Mouse (Mus musculus): ENCODE measurements at regions not wholly inside any gene's neighbourhood (a gene's known extent, or its start where the extent isn't known, plus 50 kb on each side); places are given as distances from the start of the nearest gene placed in this dataset.

DNA sequence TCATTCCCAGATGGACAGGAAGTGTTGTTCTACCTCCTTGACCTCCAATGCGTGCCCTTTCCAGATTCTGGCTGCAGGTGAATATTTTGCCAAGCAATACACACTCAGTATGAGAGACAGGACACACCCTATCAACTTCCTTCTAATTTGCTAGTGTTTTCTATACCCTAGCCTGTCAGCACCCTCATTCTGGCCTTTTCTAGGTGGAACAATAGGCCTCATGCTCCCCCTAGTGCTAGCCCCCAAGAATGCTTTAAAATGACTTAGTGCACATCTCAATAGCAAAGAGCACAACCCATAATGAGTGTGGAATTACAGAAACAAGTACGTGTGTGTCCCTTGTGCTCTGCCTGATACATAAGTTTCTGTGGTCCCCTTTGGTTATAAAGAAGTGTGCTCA lies 161.1 kb downstream of the Ibtk start:
- H3K27ac ChIP-seq (replicated peaks), result no peak overlapping the region
- ATAC-seq (ENCODE audit: low FRiP score, low read depth), result peak; percentile 47; the same call in 1 of the 2 replicates
- no peaks in the 10 kb centered on the region for H3K27me3 ChIP-seq
- H3K36me3 ChIP-seq, result no peaks in the 10 kb centered on the region
- H3K4me3 ChIP-seq, result no peak overlapping the region
- 51% methylated on average over 2 of the region's 2 CpGs for WGBS
- no peak overlapping the region for H3K4me2 ChIP-seq (replicated peaks)
- no peaks in the 10 kb centered on the region for H3K4me1 ChIP-seq
- 0 out of 2 replicates have a peak, but pooled peaks cover 5% of the 10 kb centered on the region for H3K9me3 ChIP-seq
- no peak overlapping the region for H3K9ac ChIP-seq (replicated peaks)

DNA sequence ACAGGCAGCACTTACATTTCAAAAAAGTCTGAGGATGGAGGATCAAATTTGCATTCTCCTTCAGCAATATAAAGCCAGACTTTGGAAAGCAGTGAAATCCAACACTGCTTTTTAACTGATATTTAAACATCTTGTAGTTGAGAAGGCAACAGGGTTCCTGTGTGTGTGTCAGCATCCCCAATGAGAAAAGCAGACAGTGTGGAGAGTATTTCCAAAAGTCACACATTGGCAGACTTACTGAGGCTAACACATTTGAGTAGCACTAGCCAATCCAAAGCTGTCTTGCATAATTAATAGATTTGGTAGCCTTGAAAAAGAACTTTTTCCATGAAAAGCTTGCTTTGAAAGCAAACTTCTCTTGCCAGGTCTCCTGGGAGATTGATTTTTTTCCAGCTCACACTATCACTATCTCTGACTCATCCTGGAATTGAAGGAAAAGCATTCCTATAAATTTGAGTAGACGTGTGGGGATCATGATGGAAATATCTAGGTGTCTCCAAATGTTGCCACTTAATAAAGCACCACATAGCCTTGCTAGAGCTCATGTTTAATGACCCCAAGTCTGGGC lies 168.0 kb downstream of the Ibtk start:
- Histone ChIP-seq H3K27me3 (no peaks in the 10 kb centered on the region), H3K9me3 (0 out of 2 replicates have a peak, but pooled peaks cover 5% of the 10 kb centered on the region), H3K36me3 (no peaks in the 10 kb centered on the region), H3K4me2 (replicated peaks) (no peak overlapping the region), H3K4me1 (no peaks in the 10 kb centered on the region), H3K27ac (replicated peaks) (no peak overlapping the region), H3K9ac (replicated peaks) (no peak overlapping the region), H3K4me3 (no peak overlapping the region)
- WGBS, result 76% methylated on average over 1 of the region's 1 CpGs
- ATAC-seq (ENCODE audit: low FRiP score, low read depth), result no peak

DNA sequence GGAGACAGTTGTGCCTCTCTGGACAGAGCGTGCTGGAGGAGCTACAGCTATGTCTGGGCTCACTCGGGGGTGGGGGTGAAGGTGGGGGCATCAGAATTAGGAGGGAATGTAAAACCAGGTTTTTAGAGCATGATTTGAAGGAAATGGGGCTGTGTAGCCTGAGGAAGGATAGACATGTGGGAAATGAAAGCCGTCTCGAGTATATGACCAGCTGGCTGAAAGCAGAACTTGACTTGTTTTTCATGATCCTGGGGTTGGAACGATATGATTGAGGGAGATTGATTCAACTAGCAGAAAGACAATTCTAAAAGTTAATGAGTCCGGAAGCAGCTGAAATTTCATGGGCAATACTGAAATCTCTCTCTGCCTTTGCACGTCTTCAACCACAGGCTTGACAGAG lies 171.3 kb downstream of the Ibtk start:
- Histone ChIP-seq H3K4me3 (no peak overlapping the region), H3K4me1 (no peaks in the 10 kb centered on the region), H3K9me3 (no peaks in the 10 kb centered on the region), H3K36me3 (no peaks in the 10 kb centered on the region), H3K27ac (replicated peaks) (no peak overlapping the region), H3K4me2 (replicated peaks) (no peak overlapping the region), H3K9ac (replicated peaks) (no peak overlapping the region), H3K27me3 (no peaks in the 10 kb centered on the region)
- no peak for ATAC-seq (ENCODE audit: low FRiP score, low read depth)
- 93% methylated on average over 7 of the region's 7 CpGs for WGBS

DNA sequence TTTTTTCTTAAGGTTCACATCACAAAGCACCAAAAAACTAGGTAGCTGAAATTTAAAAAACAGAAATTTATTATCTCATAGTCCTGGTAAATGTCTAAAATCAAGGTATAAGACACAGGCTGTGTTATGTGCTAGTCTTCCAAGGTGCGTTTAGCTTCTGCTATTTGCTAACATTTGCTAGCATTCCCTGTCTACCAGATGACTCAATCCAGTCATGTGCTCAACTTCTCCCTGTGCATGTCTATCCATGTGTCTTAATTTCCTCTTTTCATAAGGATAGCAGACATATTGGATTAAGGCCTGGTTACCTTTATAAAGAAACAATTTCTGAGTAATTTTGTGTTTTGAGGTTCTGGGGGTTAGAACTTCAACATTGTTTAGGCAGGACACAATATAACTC lies 171.8 kb downstream of the Ibtk start:
- ATAC-seq (ENCODE audit: low FRiP score, low read depth), result no peak
- Histone ChIP-seq H3K4me2 (replicated peaks) (no peak overlapping the region), H3K36me3 (no peaks in the 10 kb centered on the region), H3K9me3 (no peaks in the 10 kb centered on the region), H3K4me1 (no peaks in the 10 kb centered on the region), H3K27me3 (no peaks in the 10 kb centered on the region), H3K4me3 (no peak overlapping the region), H3K27ac (replicated peaks) (no peak overlapping the region), H3K9ac (replicated peaks) (no peak overlapping the region)
- 97% methylated on average over 1 of the region's 1 CpGs for WGBS

DNA sequence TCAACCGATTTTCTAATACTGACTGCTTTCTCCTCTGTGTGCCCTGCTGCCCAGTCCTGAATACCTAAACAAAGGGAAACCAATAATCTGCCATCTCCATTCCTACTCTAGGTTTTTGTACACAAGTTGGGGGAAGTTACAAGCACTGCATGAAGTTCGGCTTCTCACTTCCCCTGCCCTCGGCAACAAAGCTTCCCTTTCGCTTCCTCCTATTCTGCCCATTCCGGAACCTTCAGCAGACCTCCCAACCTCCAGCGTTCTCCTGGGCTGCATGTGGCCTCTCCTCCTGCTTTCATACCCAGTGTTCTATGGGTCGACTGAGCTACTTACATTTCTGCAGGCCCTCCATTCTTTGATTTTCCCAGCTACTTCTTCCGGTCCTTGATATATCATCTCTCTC lies 180.3 kb downstream of the Ibtk start:
- no peak overlapping the region for H3K4me3 ChIP-seq
- H3K4me2 ChIP-seq (replicated peaks), result no peak overlapping the region
- H3K9ac ChIP-seq (replicated peaks), result no peak overlapping the region
- 85% methylated on average over 8 of the region's 8 CpGs for whole genome bisulfite sequencing
- H3K36me3 ChIP-seq, result no peaks in the 10 kb centered on the region
- H3K27me3 ChIP-seq, result no peaks in the 10 kb centered on the region
- no peak overlapping the region for H3K27ac ChIP-seq (replicated peaks)
- no peaks in the 10 kb centered on the region for H3K4me1 ChIP-seq
- no peak for ATAC-seq (ENCODE audit: low FRiP score, low read depth)
- H3K9me3 ChIP-seq, result no peaks in the 10 kb centered on the region

DNA sequence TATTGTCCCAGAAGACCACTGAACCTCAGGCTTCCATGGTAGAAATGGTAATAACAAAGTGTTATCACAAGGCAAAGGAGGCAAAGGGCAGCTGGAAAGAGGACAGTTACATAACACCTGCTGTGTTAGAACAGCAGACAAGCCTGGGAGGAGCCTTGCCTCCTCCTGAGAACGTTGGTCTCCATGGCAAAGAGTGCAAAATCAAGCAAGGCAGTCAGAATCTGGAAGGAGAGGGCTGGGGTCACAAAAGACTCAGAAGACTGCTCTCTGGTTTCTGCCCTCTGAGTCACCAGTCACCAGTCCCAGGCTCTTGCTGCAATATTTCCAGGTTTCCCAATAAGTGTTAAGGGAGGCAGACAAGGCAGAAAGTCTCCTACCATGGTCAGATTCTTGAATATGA lies 197.3 kb downstream of the Ibtk start:
- 33% methylated on average over 1 of the region's 1 CpGs for WGBS
- H3K9ac ChIP-seq (replicated peaks), result no peak overlapping the region
- H3K27ac ChIP-seq (replicated peaks), result no peak overlapping the region
- no peaks in the 10 kb centered on the region for H3K27me3 ChIP-seq
- no peaks in the 10 kb centered on the region for H3K4me1 ChIP-seq
- H3K4me3 ChIP-seq, result no peak overlapping the region
- no peaks in the 10 kb centered on the region for H3K9me3 ChIP-seq
- H3K36me3 ChIP-seq, result no peaks in the 10 kb centered on the region
- no peak overlapping the region for H3K4me2 ChIP-seq (replicated peaks)
- no peak for ATAC-seq (ENCODE audit: low FRiP score, low read depth)

DNA sequence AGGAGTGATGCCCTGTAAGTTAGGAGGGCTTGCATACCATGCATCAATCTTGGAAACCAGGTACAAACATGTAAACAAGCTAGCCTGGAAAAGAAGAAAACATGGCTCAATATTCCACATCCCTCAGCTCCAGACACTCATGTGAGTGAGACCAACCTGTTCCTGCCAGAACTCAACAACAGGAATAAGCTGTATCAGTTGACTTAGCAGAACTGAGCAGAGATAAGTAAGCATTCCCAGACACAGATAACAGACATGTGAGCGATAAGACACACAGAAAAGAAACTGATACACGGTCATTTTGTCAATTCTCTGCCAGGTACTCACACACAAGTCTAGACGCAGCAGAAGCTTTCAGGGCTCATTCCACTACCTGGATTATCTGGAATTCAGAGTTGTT lies 198.7 kb downstream of the Ibtk start:
- no peaks in the 10 kb centered on the region for H3K9me3 ChIP-seq
- H3K27me3 ChIP-seq, result no peaks in the 10 kb centered on the region
- H3K9ac ChIP-seq (replicated peaks), result no peak overlapping the region
- ATAC-seq (ENCODE audit: low FRiP score, low read depth), result no peak
- no peaks in the 10 kb centered on the region for H3K36me3 ChIP-seq
- no peak overlapping the region for H3K4me3 ChIP-seq
- WGBS, result 92% methylated on average over 3 of the region's 3 CpGs
- no peak overlapping the region for H3K27ac ChIP-seq (replicated peaks)
- H3K4me1 ChIP-seq, result no peaks in the 10 kb centered on the region
- no peak overlapping the region for H3K4me2 ChIP-seq (replicated peaks)

DNA sequence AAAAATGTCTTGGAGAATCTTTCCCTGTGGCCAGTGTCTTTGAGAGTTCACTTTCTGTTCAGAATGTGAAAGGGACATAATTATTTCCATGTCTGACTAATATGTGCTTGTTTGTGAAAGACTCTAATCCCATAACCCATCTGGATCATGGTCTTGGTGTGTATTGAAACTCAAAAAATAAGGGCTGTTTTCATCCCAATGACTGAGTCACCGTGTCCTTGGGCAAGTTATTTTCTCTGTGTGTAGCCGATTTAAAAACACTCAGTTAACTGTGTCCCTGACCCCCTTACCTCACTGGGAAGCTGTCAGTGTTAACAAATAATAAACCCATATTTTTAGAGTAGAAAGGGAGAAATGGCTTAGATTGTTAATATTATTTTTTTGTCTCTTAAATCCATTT lies 202.9 kb downstream of the Ibtk start:
- Histone ChIP-seq H3K36me3 (no peaks in the 10 kb centered on the region), H3K9ac (replicated peaks) (no peak overlapping the region), H3K27ac (replicated peaks) (no peak overlapping the region), H3K4me3 (no peak overlapping the region), H3K27me3 (no peaks in the 10 kb centered on the region), H3K4me1 (no peaks in the 10 kb centered on the region), H3K4me2 (replicated peaks) (no peak overlapping the region), H3K9me3 (no peaks in the 10 kb centered on the region)
- 82% methylated on average over 2 of the region's 2 CpGs for WGBS
- ATAC-seq (ENCODE audit: low FRiP score, low read depth), result no peak

DNA sequence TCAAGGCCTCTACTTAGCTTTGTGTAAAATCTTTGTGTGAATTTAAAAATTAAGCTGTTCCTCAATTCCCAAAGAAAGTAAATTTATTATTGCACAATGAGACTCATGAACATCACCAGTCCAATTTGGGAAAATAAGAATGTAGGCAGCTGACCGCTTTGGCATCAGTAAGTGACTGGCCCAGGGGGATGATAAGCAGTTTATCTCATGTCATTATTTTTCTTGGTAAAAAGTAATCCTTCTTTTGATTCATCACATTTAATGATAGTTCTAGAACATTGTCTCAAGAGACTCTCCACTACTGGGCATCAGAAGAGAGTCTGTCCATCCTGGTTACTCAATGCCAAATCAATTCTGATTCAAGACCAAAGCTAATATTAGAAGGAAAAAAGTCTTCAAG lies 203.6 kb downstream of the Ibtk start:
- H3K4me1 ChIP-seq, result no peaks in the 10 kb centered on the region
- H3K27ac ChIP-seq (replicated peaks), result no peak overlapping the region
- no peak for ATAC-seq (ENCODE audit: low FRiP score, low read depth)
- no peak overlapping the region for H3K4me3 ChIP-seq
- 90% methylated on average over 1 of the region's 1 CpGs for WGBS
- no peak overlapping the region for H3K9ac ChIP-seq (replicated peaks)
- no peaks in the 10 kb centered on the region for H3K36me3 ChIP-seq
- no peaks in the 10 kb centered on the region for H3K9me3 ChIP-seq
- no peaks in the 10 kb centered on the region for H3K27me3 ChIP-seq
- H3K4me2 ChIP-seq (replicated peaks), result no peak overlapping the region

DNA sequence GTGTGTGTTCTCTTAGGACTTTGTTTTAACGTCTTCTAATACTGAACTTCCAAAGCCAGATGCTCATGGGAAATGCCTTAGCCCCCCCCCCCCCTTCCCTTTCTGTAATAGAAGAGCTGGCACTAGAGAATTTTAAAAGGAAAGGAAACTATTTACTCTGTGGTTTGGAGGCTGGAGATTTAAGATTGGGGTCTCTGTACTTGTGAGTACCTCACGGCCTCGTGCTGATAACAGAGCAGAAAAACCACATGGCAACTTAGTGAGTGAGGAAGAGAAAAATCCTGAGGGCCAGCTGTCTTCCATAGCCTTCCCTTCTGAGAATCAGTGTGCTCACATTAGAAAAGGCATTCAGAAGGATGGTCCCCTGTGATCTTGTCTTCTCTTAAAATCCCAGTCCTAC lies 210.6 kb downstream of the Ibtk start:
- Histone ChIP-seq H3K9me3 (no peaks in the 10 kb centered on the region), H3K27ac (replicated peaks) (no peak overlapping the region), H3K27me3 (no peaks in the 10 kb centered on the region), H3K36me3 (no peaks in the 10 kb centered on the region), H3K4me2 (replicated peaks) (no peak overlapping the region), H3K9ac (replicated peaks) (no peak overlapping the region), H3K4me3 (no peak overlapping the region), H3K4me1 (no peaks in the 10 kb centered on the region)
- no peak for ATAC-seq (ENCODE audit: low FRiP score, low read depth)
- 77% methylated on average over 3 of the region's 3 CpGs for WGBS

DNA sequence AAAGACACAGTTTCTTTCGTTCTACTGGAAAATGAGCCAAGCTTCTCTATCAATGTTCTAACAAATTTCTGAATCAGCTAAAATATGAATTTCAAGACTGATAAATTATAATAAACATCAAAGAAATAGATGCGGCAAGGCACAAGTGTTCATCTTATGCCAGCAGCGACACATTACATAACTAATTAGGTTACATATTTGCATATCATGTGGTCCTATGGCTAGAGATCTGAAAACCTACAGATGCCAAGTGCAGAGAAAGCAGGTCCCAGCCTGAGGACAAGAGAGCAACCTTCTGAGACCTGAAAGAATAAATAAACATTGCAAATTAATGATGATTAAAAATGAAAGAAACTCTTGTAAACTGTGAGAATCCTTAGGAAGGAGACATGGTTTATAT lies 201.3 kb upstream of the Tent5a start:
- ATAC-seq (ENCODE audit: low FRiP score, low read depth), result no peak
- WGBS, result 92% methylated on average over 3 of the region's 3 CpGs

DNA sequence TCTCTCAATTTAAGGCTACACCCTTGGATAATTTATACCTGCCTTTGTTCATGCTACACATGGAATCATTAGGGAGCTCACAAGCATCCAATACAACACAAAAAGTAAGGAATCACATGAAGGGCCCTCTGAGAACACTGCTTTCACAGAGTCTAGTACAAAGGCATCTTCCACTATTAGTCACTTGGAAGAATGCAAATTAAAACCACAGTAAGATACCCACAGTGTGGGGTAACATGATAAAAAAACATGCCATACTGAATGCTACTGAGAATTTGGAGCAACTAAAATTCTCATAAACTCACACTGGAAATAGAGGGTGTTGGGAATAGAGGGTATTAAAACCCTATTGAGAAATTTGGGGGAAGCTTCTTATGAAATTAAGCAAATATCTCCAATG lies 197.6 kb upstream of the Tent5a start:
- Histone ChIP-seq H3K4me1 (no peaks in the 10 kb centered on the region), H3K36me3 (no peaks in the 10 kb centered on the region), H3K4me3 (no peak overlapping the region), H3K27ac (replicated peaks) (no peak overlapping the region), H3K27me3 (no peaks in the 10 kb centered on the region), H3K9ac (replicated peaks) (no peak overlapping the region), H3K4me2 (replicated peaks) (no peak overlapping the region), H3K9me3 (no peaks in the 10 kb centered on the region)
- ATAC-seq (ENCODE audit: low FRiP score, low read depth), result no peak

More for the DNA sequence above, 201.3 kb upstream of the Tent5a start:
- Histone ChIP-seq H3K4me2 (replicated peaks) (no peak overlapping the region), H3K4me3 (no peak overlapping the region), H3K27me3 (no peaks in the 10 kb centered on the region), H3K9ac (replicated peaks) (no peak overlapping the region), H3K9me3 (no peaks in the 10 kb centered on the region), H3K36me3 (no peaks in the 10 kb centered on the region), H3K27ac (replicated peaks) (no peak overlapping the region), H3K4me1 (no peaks in the 10 kb centered on the region)

DNA sequence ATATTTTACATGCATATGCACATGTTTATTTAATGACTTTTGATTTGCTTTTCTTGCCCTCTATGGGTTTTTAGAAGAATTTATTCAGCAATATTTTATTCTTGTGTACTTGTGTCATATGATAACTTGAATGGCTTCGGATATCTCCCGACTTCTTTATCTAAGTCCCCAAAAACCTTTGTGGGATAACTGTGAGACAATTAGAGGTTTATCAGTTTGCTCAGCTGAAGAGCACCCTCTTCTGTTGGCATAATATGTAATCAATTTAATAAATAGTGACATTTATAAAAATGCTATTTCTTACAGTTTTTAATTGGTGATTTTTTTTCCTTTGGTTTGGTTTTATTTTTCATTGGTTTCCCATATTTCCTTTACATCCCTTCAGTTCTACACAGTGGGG lies 194.2 kb upstream of the Tent5a start:
- H3K4me1 ChIP-seq, result no peaks in the 10 kb centered on the region
- H3K27me3 ChIP-seq, result no peaks in the 10 kb centered on the region
- WGBS, result 86% methylated on average over 2 of the region's 2 CpGs
- no peak overlapping the region for H3K4me2 ChIP-seq (replicated peaks)
- no peaks in the 10 kb centered on the region for H3K9me3 ChIP-seq
- H3K36me3 ChIP-seq, result no peaks in the 10 kb centered on the region
- no peak overlapping the region for H3K9ac ChIP-seq (replicated peaks)
- no peak overlapping the region for H3K4me3 ChIP-seq
- H3K27ac ChIP-seq (replicated peaks), result no peak overlapping the region
- no peak for ATAC-seq (ENCODE audit: low FRiP score, low read depth)
